Mouse (Mus musculus) forebrain, embryonic 15.5 days (tissue): ENCODE results near the gene Ado. TPM values are rescaled to one million over a fixed set of nuclear protein-coding genes. Genes with fewer than 3 reads are reported as not detected.
A peak's percentile ranks its signal among the peaks of the same experiment; 100 is the strongest.

ENCODE experiments used
- ATAC-seq: fragments of 200-750 bp; cut with Nextera tagmentation; replicated peaks from 2 replicates; pipeline ENCODE4 v1.8.0; 2017; ENCODE audit warnings: mild to moderate bottlenecking, moderate TSS enrichment, moderate library complexity
- H3K27ac ChIP-seq: fragments of 300-500 bp; sonication (generic); replicated peaks from 2 replicates; pipeline ENCODE4 v1.5.1; 2015; ENCODE audit warnings: mild to moderate bottlenecking, inconsistent platforms
- H3K27me3 ChIP-seq: fragments of 300-500 bp; sonication (generic); 2 replicates; pipeline ENCODE4 v1.6.1; 2015; ENCODE audit warnings: inconsistent platforms
- H3K36me3 ChIP-seq: fragments of 300-500 bp; sonication (generic); 2 replicates; pipeline ENCODE4 v1.6.1; 2015; ENCODE audit warnings: mild to moderate bottlenecking, inconsistent platforms
- H3K4me1 ChIP-seq: fragments of 300-500 bp; sonication (generic); 2 replicates; pipeline ENCODE4 v1.6.1; 2015; ENCODE audit warnings: inconsistent platforms
- H3K4me2 ChIP-seq: fragments of 300-500 bp; sonication (generic); replicated peaks from 2 replicates; pipeline ENCODE4 v1.6.1; 2015; ENCODE audit warnings: mild to moderate bottlenecking, inconsistent platforms
- H3K4me3 ChIP-seq: fragments of 300-500 bp; sonication (generic); 2 replicates; pipeline ENCODE4 v1.5.1; 2015; ENCODE audit warnings: mild to moderate bottlenecking, inconsistent platforms
- H3K9ac ChIP-seq: fragments of 300-500 bp; sonication (generic); replicated peaks from 2 replicates; pipeline ENCODE4 v1.6.1; 2015; ENCODE audit warnings: mild to moderate bottlenecking, inconsistent platforms
- H3K9me3 ChIP-seq: fragments of 300-500 bp; sonication (generic); 2 replicates; pipeline ENCODE4 v1.6.1; 2016; ENCODE audit warnings: inconsistent platforms
- WGBS: fragments of 180-500 bp; shearing (Covaris S2); methylation state at CpG from one replicate; pipeline ENCODE4 v1.1.7; 2015; ENCODE audit warnings: mixed read lengths; 5-methylcytosine and 5-hydroxymethylcytosine counted together
- polyA plus RNA-seq: library from polyadenylated mRNA; unstranded; fragments of >200 nt; fragmentation: Nextera tagmentation; extraction: Ambion mirVana; gene quantifications from 2 replicates; pipeline ENCODE4 v1.2.1, GENCODE M21; 2015

Gene Ado
- polyA plus RNA-seq: 69.4 and 73.0 TPM in 2 replicates

GRCm38 (mm10) chr10:67548877-67549731 is at the start of gene Ado:
Gene Ado (minus strand): TSS chr10:67548955.
- under 1% methylated on average over 79 of the region's 79 CpGs for WGBS
- ATAC-seq: peak; percentile 100
- no peaks in the 10 kb centered on the region; the same call in 1 of the 2 replicates for H3K36me3 ChIP-seq

GRCm38 (mm10) chr10:67595278-67595677 is 46.5 kb upstream of the Ado start:
- H3K36me3 ChIP-seq: no peaks in the 10 kb centered on the region
- no peak overlapping the region for H3K27ac ChIP-seq
- ATAC-seq: no peak
- 89% methylated on average over 3 of the region's 3 CpGs for WGBS
- H3K9me3 ChIP-seq: no peaks in the 10 kb centered on the region
- no peak overlapping the region for H3K4me2 ChIP-seq
- no peaks in the 10 kb centered on the region for H3K4me1 ChIP-seq
- no peak overlapping the region for H3K4me3 ChIP-seq
- H3K9ac ChIP-seq: no peak overlapping the region
- no peaks in the 10 kb centered on the region for H3K27me3 ChIP-seq

More at GRCm38 (mm10) chr10:67548877-67549731, at the start of gene Ado:
- H3K4me3 ChIP-seq: peak within 1 kb of the TSS; percentile 91
- H3K4me2 ChIP-seq: peak within 1 kb of the TSS; percentile 91
- H3K27ac ChIP-seq: peak within 1 kb of the TSS; percentile 97
- H3K27me3 ChIP-seq: peaks cover 52% of the 10 kb centered on the region
- peaks cover 33% of the 10 kb centered on the region for H3K4me1 ChIP-seq
- H3K9me3 ChIP-seq: no peaks in the 10 kb centered on the region
- H3K9ac ChIP-seq: peak within 1 kb of the TSS; percentile 80

GRCm38 (mm10) chr10:67585873-67586610 is 37.3 kb upstream of the Ado start:
- ATAC-seq: no peak

GRCm38 (mm10) chr10:67581698-67582285 is 33.0 kb upstream of the Ado start:
- Histone ChIP-seq H3K4me3 (no peak overlapping the region), H3K9me3 (no peaks in the 10 kb centered on the region), H3K9ac (no peak overlapping the region), H3K4me2 (no peak overlapping the region), H3K4me1 (no peaks in the 10 kb centered on the region), H3K27me3 (peaks cover 4% of the 10 kb centered on the region; the same call in 1 of the 2 replicates), H3K27ac (no peak overlapping the region), H3K36me3 (no peaks in the 10 kb centered on the region)
- no peak for ATAC-seq
- 91% methylated on average over 12 of the region's 12 CpGs for WGBS

More at GRCm38 (mm10) chr10:67585873-67586610, 37.3 kb upstream of the Ado start:
- 88% methylated on average over 18 of the region's 18 CpGs for WGBS
- Histone ChIP-seq H3K27me3 (no peaks in the 10 kb centered on the region), H3K27ac (no peak overlapping the region), H3K9ac (no peak overlapping the region), H3K4me3 (no peak overlapping the region), H3K4me1 (no peaks in the 10 kb centered on the region), H3K4me2 (no peak overlapping the region), H3K36me3 (no peaks in the 10 kb centered on the region), H3K9me3 (no peaks in the 10 kb centered on the region)

- no peaks in the 10 kb centered on the region for H3K4me1 ChIP-seq
- H3K36me3 ChIP-seq: no peaks in the 10 kb centered on the region
- no peak overlapping the region for H3K4me2 ChIP-seq
- H3K9me3 ChIP-seq: no peaks in the 10 kb centered on the region
- H3K9ac ChIP-seq: no peak overlapping the region
- H3K4me3 ChIP-seq: no peak overlapping the region
- H3K27me3 ChIP-seq: peaks cover 4% of the 10 kb centered on the region; the same call in 1 of the 2 replicates
- H3K27ac ChIP-seq: no peak overlapping the region
- no peak for ATAC-seq
- 97% methylated on average over 4 of the region's 4 CpGs for WGBS
Observed at GRCm38 (mm10) chr10:67579830-67580229, 31.1 kb upstream of the Ado start.

- Histone ChIP-seq H3K4me2 (no peak overlapping the region), H3K27ac (no peak overlapping the region), H3K9me3 (no peaks in the 10 kb centered on the region), H3K9ac (no peak overlapping the region), H3K36me3 (no peaks in the 10 kb centered on the region), H3K27me3 (peaks cover 33% of the 10 kb centered on the region), H3K4me3 (no peak overlapping the region), H3K4me1 (no peaks in the 10 kb centered on the region)
- 61% methylated on average over 8 of the region's 8 CpGs for WGBS
- ATAC-seq: no peak
Observed at GRCm38 (mm10) chr10:67573310-67573709, 24.6 kb upstream of the Ado start.

- WGBS: 93% methylated on average over 14 of the region's 14 CpGs
- H3K36me3 ChIP-seq: no peaks in the 10 kb centered on the region
Observed at GRCm38 (mm10) chr10:67571443-67571842, 22.7 kb upstream of the Ado start.

GRCm38 (mm10) chr10:67569539-67569938 is 20.8 kb upstream of the Ado start:
- no peak overlapping the region for H3K4me2 ChIP-seq
- H3K27ac ChIP-seq: no peak overlapping the region
- H3K4me3 ChIP-seq: no peak overlapping the region
- H3K4me1 ChIP-seq: peaks cover 3% of the 10 kb centered on the region; the same call in 1 of the 2 replicates
- H3K36me3 ChIP-seq: no peaks in the 10 kb centered on the region
- no peak overlapping the region for H3K9ac ChIP-seq
- WGBS: 83% methylated on average over 7 of the region's 7 CpGs
- peaks cover 51% of the 10 kb centered on the region for H3K27me3 ChIP-seq
- no peaks in the 10 kb centered on the region for H3K9me3 ChIP-seq
- ATAC-seq: no peak

More at GRCm38 (mm10) chr10:67571443-67571842, 22.7 kb upstream of the Ado start:
- Histone ChIP-seq H3K27me3 (peaks cover 38% of the 10 kb centered on the region), H3K9ac (no peak overlapping the region), H3K4me2 (no peak overlapping the region), H3K27ac (no peak overlapping the region), H3K4me1 (no peaks in the 10 kb centered on the region), H3K4me3 (no peak overlapping the region), H3K9me3 (no peaks in the 10 kb centered on the region)
- no peak for ATAC-seq

GRCm38 (mm10) chr10:67566104-67566503 is 17.3 kb upstream of the Ado start:
- Histone ChIP-seq H3K4me3 (no peak overlapping the region), H3K36me3 (no peaks in the 10 kb centered on the region), H3K27me3 (peaks cover 68% of the 10 kb centered on the region), H3K27ac (no peak overlapping the region), H3K4me1 (peaks cover 3% of the 10 kb centered on the region; the same call in 1 of the 2 replicates), H3K9ac (no peak overlapping the region), H3K9me3 (no peaks in the 10 kb centered on the region), H3K4me2 (no peak overlapping the region)
- WGBS: 10% methylated on average over 8 of the region's 8 CpGs
- ATAC-seq: no peak

GRCm38 (mm10) chr10:67564509-67564908 is 15.8 kb upstream of the Ado start:
- H3K4me3 ChIP-seq: no peak overlapping the region
- peaks cover 66% of the 10 kb centered on the region for H3K27me3 ChIP-seq
- 94% methylated on average over 7 of the region's 7 CpGs for WGBS
- no peaks in the 10 kb centered on the region for H3K9me3 ChIP-seq
- ATAC-seq: no peak
- peaks cover 15% of the 10 kb centered on the region for H3K4me1 ChIP-seq
- H3K4me2 ChIP-seq: no peak overlapping the region
- H3K9ac ChIP-seq: no peak overlapping the region
- H3K27ac ChIP-seq: no peak overlapping the region
- no peaks in the 10 kb centered on the region for H3K36me3 ChIP-seq

GRCm38 (mm10) chr10:67561185-67561584 is 12.4 kb upstream of the Ado start:
- H3K9me3 ChIP-seq: no peaks in the 10 kb centered on the region; the same call in 1 of the 2 replicates
- peaks cover 21% of the 10 kb centered on the region for H3K4me1 ChIP-seq
- no peak overlapping the region for H3K9ac ChIP-seq
- no peak overlapping the region for H3K4me2 ChIP-seq
- peaks cover 77% of the 10 kb centered on the region for H3K27me3 ChIP-seq
- no peak overlapping the region for H3K27ac ChIP-seq
- 55% methylated on average over 1 of the region's 1 CpGs for WGBS
- no peak for ATAC-seq
- no peak overlapping the region for H3K4me3 ChIP-seq
- no peaks in the 10 kb centered on the region for H3K36me3 ChIP-seq
